In genomic region chr10:81193991-81194774, GRCm38 (mm10) we compare ENCODE assay signal across 9 mouse cellular contexts. TPM values are rescaled to one million over a fixed set of nuclear protein-coding genes. Genes with fewer than 3 reads are reported as not detected.
A peak's percentile ranks its signal among the peaks of the same experiment; 100 is the strongest.
DNase-seq lines count a peak whose midpoint lies in the region; ATAC-seq lines count a peak whose summit lies in the region.
"Had no signal": no experiment of that assay in that cellular context is flagged by ENCODE, and none has a peak within 500 bp of the region (broad histone marks: within the 10 kb centered on the region; RNA-seq: fewer than 3 reads in every experiment).

No protein-coding gene starts in this region.

- peak overlapping the region; percentile 20 for H3K4me3 ChIP-seq in hindbrain, embryonic 10.5 days
- no peak overlapping the region for H3K4me3 ChIP-seq in hindbrain, embryonic 11.5 days (ENCODE audit: low read depth, low read length)
- no peak overlapping the region for H3K4me3 ChIP-seq in embryonic facial prominence, embryonic 14.5 days (ENCODE audit: low read depth, low read length)
- H3K4me3 ChIP-seq in midbrain, embryonic 16.5 days (ENCODE audit: low read depth, low read length), result no peak overlapping the region

- no peaks in the 10 kb centered on the region for H3K9me3 ChIP-seq in hindbrain, embryonic 10.5 days
- no peaks in the 10 kb centered on the region for H3K9me3 ChIP-seq in hindbrain, embryonic 11.5 days (ENCODE audit: control insufficient read depth, low read length)
- no peaks in the 10 kb centered on the region for H3K9me3 ChIP-seq in embryonic facial prominence, embryonic 14.5 days (ENCODE audit: control insufficient read depth, low read length)
- no peaks in the 10 kb centered on the region for H3K9me3 ChIP-seq in midbrain, embryonic 16.5 days (replicated peaks; ENCODE audit: control insufficient read depth, low read length, poor library complexity, severe bottlenecking)

- no peak overlapping the region for H3K9ac ChIP-seq in hindbrain, embryonic 11.5 days (ENCODE audit: low read depth, low read length)
- no peak overlapping the region; the same call in 1 of the 2 replicates for H3K9ac ChIP-seq in embryonic facial prominence, embryonic 14.5 days (ENCODE audit: low read depth, low read length)
- peak overlapping the region; percentile 21; the same call in 1 of the 2 replicates for H3K9ac ChIP-seq in midbrain, embryonic 16.5 days (ENCODE audit: low read depth, low read length)

- H3K36me3 ChIP-seq in hindbrain, embryonic 10.5 days, result peaks cover 22% of the 10 kb centered on the region
- no peaks in the 10 kb centered on the region for H3K36me3 ChIP-seq in hindbrain, embryonic 11.5 days (ENCODE audit: control insufficient read depth, insufficient read depth, low read length)
- H3K36me3 ChIP-seq in embryonic facial prominence, embryonic 14.5 days (ENCODE audit: control insufficient read depth, insufficient read depth, low read length), result peaks cover 16% of the 10 kb centered on the region
- H3K36me3 ChIP-seq in midbrain, embryonic 16.5 days (ENCODE audit: control insufficient read depth, insufficient read depth, low read length), result peaks cover 12% of the 10 kb centered on the region

- 15% methylated on average over 37 of the region's 37 CpGs for WGBS in hindbrain, embryonic 10.5 days
- WGBS in hindbrain, embryonic 11.5 days, result 16% methylated on average over 37 of the region's 37 CpGs
- WGBS in embryonic facial prominence, embryonic 14.5 days, result 14% methylated on average over 37 of the region's 37 CpGs
- WGBS in midbrain, embryonic 16.5 days, result 13% methylated on average over 36 of the region's 37 CpGs

- H3K27ac ChIP-seq in hindbrain, embryonic 10.5 days, result no peak overlapping the region
- H3K27ac ChIP-seq in hindbrain, embryonic 11.5 days (ENCODE audit: low read depth, low read length), result no peak overlapping the region
- H3K27ac ChIP-seq in embryonic facial prominence, embryonic 14.5 days (replicated peaks; ENCODE audit: low read depth, low read length), result no peak overlapping the region
- H3K27ac ChIP-seq in midbrain, embryonic 16.5 days (ENCODE audit: low read length), result no peak overlapping the region

- no peak for ATAC-seq in hindbrain, embryonic 11.5 days (ENCODE audit: low FRiP score)
- peak; percentile 45 for ATAC-seq in CD4-positive, CD25-positive, alpha-beta regulatory T cell, adult 4 months
- no peak for ATAC-seq in embryonic facial prominence, embryonic 14.5 days (ENCODE audit: low read depth)
- ATAC-seq in midbrain, embryonic 16.5 days, result no peak
- ATAC-seq in frontal cortex, adult (ENCODE audit: low TSS enrichment), result no peak

- H3K4me2 ChIP-seq in hindbrain, embryonic 11.5 days (replicated peaks; ENCODE audit: low read depth, low read length), result no peak overlapping the region
- 0 out of 2 replicates have a peak overlapping the region, but pooled peaks have one; percentile 17 for H3K4me2 ChIP-seq in embryonic facial prominence, embryonic 14.5 days (ENCODE audit: low read depth, low read length)
- no peak overlapping the region for H3K4me2 ChIP-seq in midbrain, embryonic 16.5 days (ENCODE audit: low read length)

- H3K27me3 ChIP-seq in hindbrain, embryonic 10.5 days (ENCODE audit: insufficient read depth, poor library complexity, severe bottlenecking), result peaks cover 49% of the 10 kb centered on the region
- H3K27me3 ChIP-seq in hindbrain, embryonic 11.5 days (ENCODE audit: control insufficient read depth, insufficient read depth, low read length), result peaks cover 28% of the 10 kb centered on the region
- peaks cover 32% of the 10 kb centered on the region for H3K27me3 ChIP-seq in embryonic facial prominence, embryonic 14.5 days (replicated peaks; ENCODE audit: control insufficient read depth, insufficient read depth, low read length)
- peaks cover 22% of the 10 kb centered on the region for H3K27me3 ChIP-seq in midbrain, embryonic 16.5 days (ENCODE audit: control insufficient read depth, insufficient read depth, low read depth, low read length)

- H3K4me1 ChIP-seq in hindbrain, embryonic 10.5 days (replicated peaks), result peaks cover 42% of the 10 kb centered on the region
- peaks cover 8% of the 10 kb centered on the region for H3K4me1 ChIP-seq in hindbrain, embryonic 11.5 days (replicated peaks; ENCODE audit: control insufficient read depth, insufficient read depth, low read length)
- H3K4me1 ChIP-seq in embryonic facial prominence, embryonic 14.5 days (ENCODE audit: control insufficient read depth, insufficient read depth, low read length), result peaks cover 11% of the 10 kb centered on the region; the same call in 1 of the 2 replicates
- H3K4me1 ChIP-seq in midbrain, embryonic 16.5 days (ENCODE audit: control insufficient read depth, insufficient read depth, low read length), result peaks cover 21% of the 10 kb centered on the region

- no peak for DNase-seq in hindbrain, embryonic 10.5 days (ENCODE audit: low spot score)
- no peak for DNase-seq in hindbrain, embryonic 11.5 days (ENCODE audit: low spot score)
- peak; percentile 59 for DNase-seq in embryonic facial prominence, embryonic 14.5 days (ENCODE audit: low spot score)
- DNase-seq in induced T-regulatory cell, adult 2 months (ENCODE audit: low read depth), result peak; percentile 85
- no peak for DNase-seq in right cerebral cortex, postnatal 36 days (ENCODE audit: low spot score in 2 of 2)

RNA-seq across cellular contexts. Expression of gene Nmrk2, which starts 7.7 kb away (rescaled TPM):
- polyA plus RNA-seq in hindbrain, embryonic 10.5 days (2016; fragmentation: Nextera tagmentation; extraction: Ambion mirVana), result not detected in 2 replicates
- 0.08 TPM in 1 of 2 replicates, not detected in the other for polyA plus RNA-seq in hindbrain, embryonic 11.5 days (2014; fragmentation: Nextera tagmentation; extraction: Ambion mirVana)
- under 1 TPM; 0.31 to 0.44 TPM for polyA plus RNA-seq in CD4-positive, CD25-positive, alpha-beta regulatory T cell, adult 4 months (2017; shearing (Covaris generic))
- 1.2 and 1.7 TPM in 2 replicates for polyA plus RNA-seq in embryonic facial prominence, embryonic 14.5 days (2014; fragmentation: Nextera tagmentation; extraction: Ambion mirVana)
- polyA plus RNA-seq in midbrain, embryonic 16.5 days (2015; fragmentation: Nextera tagmentation; extraction: Ambion mirVana), result 0.19 TPM in 1 of 2 replicates, not detected in the other
- polyA plus RNA-seq: gonadal fat pad, adult 2 months had no signal

RNA-seq across cellular contexts. Expression of gene 4930442H23Rik, which starts 10.5 kb away (rescaled TPM):
- not detected in 2 replicates for polyA plus RNA-seq in hindbrain, embryonic 10.5 days (2016; fragmentation: Nextera tagmentation; extraction: Ambion mirVana)
- not detected in 2 replicates for polyA plus RNA-seq in hindbrain, embryonic 11.5 days (2014; fragmentation: Nextera tagmentation; extraction: Ambion mirVana)
- not detected for polyA plus RNA-seq in CD4-positive, CD25-positive, alpha-beta regulatory T cell, adult 4 months (2017; shearing (Covaris generic))
- not detected in 2 replicates for polyA plus RNA-seq in embryonic facial prominence, embryonic 14.5 days (2014; fragmentation: Nextera tagmentation; extraction: Ambion mirVana)
- polyA plus RNA-seq in midbrain, embryonic 16.5 days (2015; fragmentation: Nextera tagmentation; extraction: Ambion mirVana), result not detected in 2 replicates
- polyA plus RNA-seq: gonadal fat pad, adult 2 months had no signal

RNA-seq across cellular contexts. Expression of gene Dapk3, which starts 11.4 kb away (rescaled TPM):
- polyA plus RNA-seq in hindbrain, embryonic 10.5 days (2016; fragmentation: Nextera tagmentation; extraction: Ambion mirVana), result 58.3 and 75.6 TPM in 2 replicates
- polyA plus RNA-seq in hindbrain, embryonic 11.5 days (2014; fragmentation: Nextera tagmentation; extraction: Ambion mirVana), result 49.9 and 53.3 TPM in 2 replicates
- polyA plus RNA-seq in CD4-positive, CD25-positive, alpha-beta regulatory T cell, adult 4 months (2017; shearing (Covaris generic)), result 1 to 10 TPM; 1.3 to 2.6 TPM
- 53.4 and 58.3 TPM in 2 replicates for polyA plus RNA-seq in embryonic facial prominence, embryonic 14.5 days (2014; fragmentation: Nextera tagmentation; extraction: Ambion mirVana)
- polyA plus RNA-seq in midbrain, embryonic 16.5 days (2015; fragmentation: Nextera tagmentation; extraction: Ambion mirVana), result 52.5 and 58.3 TPM in 2 replicates

RNA-seq across cellular contexts. Expression of gene Eef2, which starts 17.8 kb away (rescaled TPM):
- polyA plus RNA-seq in hindbrain, embryonic 10.5 days (2016; fragmentation: Nextera tagmentation; extraction: Ambion mirVana), result 495 and 570 TPM in 2 replicates
- 380 and 413 TPM in 2 replicates for polyA plus RNA-seq in hindbrain, embryonic 11.5 days (2014; fragmentation: Nextera tagmentation; extraction: Ambion mirVana)
- 1,000 to 10,000 TPM in 1 of 2 experiments, 100 to 1,000 TPM in 1; 934 to 1,665 TPM for polyA plus RNA-seq in CD4-positive, CD25-positive, alpha-beta regulatory T cell, adult 4 months (2017; shearing (Covaris generic))
- 549 and 578 TPM in 2 replicates for polyA plus RNA-seq in embryonic facial prominence, embryonic 14.5 days (2014; fragmentation: Nextera tagmentation; extraction: Ambion mirVana)
- polyA plus RNA-seq in midbrain, embryonic 16.5 days (2015; fragmentation: Nextera tagmentation; extraction: Ambion mirVana), result 535 and 543 TPM in 2 replicates

RNA-seq across cellular contexts. Expression of gene Pias4, which starts 26.5 kb away (rescaled TPM):
- polyA plus RNA-seq in hindbrain, embryonic 10.5 days (2016; fragmentation: Nextera tagmentation; extraction: Ambion mirVana), result 64.1 and 72.2 TPM in 2 replicates
- 52.7 and 54.1 TPM in 2 replicates for polyA plus RNA-seq in hindbrain, embryonic 11.5 days (2014; fragmentation: Nextera tagmentation; extraction: Ambion mirVana)
- 10 to 100 TPM; 17.1 to 20.0 TPM for polyA plus RNA-seq in CD4-positive, CD25-positive, alpha-beta regulatory T cell, adult 4 months (2017; shearing (Covaris generic))
- 33.2 and 35.6 TPM in 2 replicates for polyA plus RNA-seq in embryonic facial prominence, embryonic 14.5 days (2014; fragmentation: Nextera tagmentation; extraction: Ambion mirVana)
- 49.7 and 52.2 TPM in 2 replicates for polyA plus RNA-seq in midbrain, embryonic 16.5 days (2015; fragmentation: Nextera tagmentation; extraction: Ambion mirVana)

Comparison
In these comparisons a context has a peak if more than half of its experiments do, and no peak if none do; other contexts are left out.
1. DNase-seq: peak in embryonic facial prominence, embryonic 14.5 days (single experiment) and induced T-regulatory cell, adult 2 months (single experiment); none in hindbrain, embryonic 10.5 days (single experiment), hindbrain, embryonic 11.5 days (single experiment) and right cerebral cortex, postnatal 36 days (0 of 2).
2. RNA of gene Dapk3, which starts 11.4 kb away (polyA plus RNA-seq): 58.3 to 75.6 TPM in hindbrain, embryonic 10.5 days, 52.5 to 58.3 TPM in midbrain, embryonic 16.5 days, 53.4 to 58.3 TPM in embryonic facial prominence, embryonic 14.5 days and 49.9 to 53.3 TPM in hindbrain, embryonic 11.5 days; 1.3 to 2.6 TPM in CD4-positive, CD25-positive, alpha-beta regulatory T cell, adult 4 months; every median in the first group is over 10 times any median in the second.